ENCODE assay signal across 27 mouse cellular contexts in genomic region chr11:112876226-112876625, GRCm38 (mm10).
DNase-seq lines count a peak whose midpoint lies in the region; ATAC-seq lines count a peak whose summit lies in the region.
"Had no signal": no experiment of that assay in that cellular context is flagged by ENCODE, and none has a peak within 500 bp of the region (broad histone marks: within the 10 kb centered on the region; RNA-seq: fewer than 3 reads in every experiment).

No protein-coding gene starts in this region.

- H3K4me2 ChIP-seq in forebrain, embryonic 11.5 days (ENCODE audit: low read depth, low read length, severe bottlenecking): no peak overlapping the region
- H3K4me2 ChIP-seq in forebrain, embryonic 13.5 days: no peak overlapping the region
- no peak overlapping the region for H3K4me2 ChIP-seq in midbrain, embryonic 11.5 days
- no peak overlapping the region for H3K4me2 ChIP-seq in midbrain, embryonic 15.5 days
- H3K4me2 ChIP-seq: embryonic facial prominence, embryonic 12.5 days; intestine, embryonic 15.5 days had no signal

- peaks cover 11% of the 10 kb centered on the region for H3K4me1 ChIP-seq in forebrain, embryonic 11.5 days (replicated peaks; ENCODE audit: control insufficient read depth, insufficient read depth, low read length)
- peaks cover 31% of the 10 kb centered on the region for H3K4me1 ChIP-seq in forebrain, embryonic 13.5 days
- H3K4me1 ChIP-seq in midbrain, embryonic 11.5 days (ENCODE audit: control insufficient read depth, insufficient read depth, low read length): peaks cover 27% of the 10 kb centered on the region
- peaks cover 20% of the 10 kb centered on the region for H3K4me1 ChIP-seq in midbrain, embryonic 15.5 days
- H3K4me1 ChIP-seq: embryonic facial prominence, embryonic 12.5 days had no signal

- no peak overlapping the region for H3K27ac ChIP-seq in forebrain, embryonic 11.5 days (ENCODE audit: low read depth, low read length)
- H3K27ac ChIP-seq in forebrain, embryonic 13.5 days: no peak overlapping the region
- H3K27ac ChIP-seq in midbrain, embryonic 11.5 days (ENCODE audit: low read depth, low read length): no peak overlapping the region
- H3K27ac ChIP-seq in midbrain, embryonic 15.5 days: no peak overlapping the region
- H3K27ac ChIP-seq: embryonic facial prominence, embryonic 12.5 days; hindbrain, embryonic 10.5 days; intestine, embryonic 15.5 days; kidney, postnatal 0 days; liver, embryonic 14.5 days; macrophage had no signal

- peak; percentile 66 for ATAC-seq in forebrain, embryonic 11.5 days (replicated peaks; ENCODE audit: low FRiP score)
- no peak for ATAC-seq in forebrain, embryonic 13.5 days
- ATAC-seq in midbrain, embryonic 11.5 days (ENCODE audit: low FRiP score): peak; percentile 51; the same call in 1 of the 2 replicates
- no peak for ATAC-seq in midbrain, embryonic 15.5 days (replicated peaks)
- ATAC-seq: activated CD4-positive, CD25-positive, alpha-beta regulatory T cell, adult 4 months; hindbrain, embryonic 16.5 days; intestine, embryonic 15.5 days had no signal

- H3K36me3 ChIP-seq in forebrain, embryonic 11.5 days (ENCODE audit: control insufficient read depth, insufficient read depth, low read length): no peaks in the 10 kb centered on the region
- H3K36me3 ChIP-seq in forebrain, embryonic 13.5 days (ENCODE audit: poor library complexity, severe bottlenecking): no peaks in the 10 kb centered on the region
- H3K36me3 ChIP-seq in midbrain, embryonic 11.5 days (ENCODE audit: control insufficient read depth, insufficient read depth, low read length): no peaks in the 10 kb centered on the region
- H3K36me3 ChIP-seq in midbrain, embryonic 15.5 days (replicated peaks): no peaks in the 10 kb centered on the region
- H3K36me3 ChIP-seq: embryonic facial prominence, embryonic 12.5 days; hindbrain, embryonic 10.5 days; intestine, embryonic 15.5 days had no signal

- 44% methylated on average over 8 of the region's 8 CpGs for WGBS in forebrain, embryonic 11.5 days
- WGBS in forebrain, embryonic 13.5 days: 37% methylated on average over 8 of the region's 8 CpGs
- 33% methylated on average over 8 of the region's 8 CpGs for WGBS in midbrain, embryonic 11.5 days
- WGBS in midbrain, embryonic 15.5 days: 39% methylated on average over 8 of the region's 8 CpGs

- peak; percentile 46 for DNase-seq in forebrain, embryonic 11.5 days (ENCODE audit: low spot score)
- peak; percentile 84 for DNase-seq in midbrain, embryonic 11.5 days (ENCODE audit: low spot score, missing footprints)
- DNase-seq in ZHBTc4 (ENCODE audit: low read depth, low spot score): peak; percentile 38
- peak; percentile 80 for DNase-seq in retina, postnatal 1 day
- no peak for DNase-seq in ovary, postnatal 36 days (ENCODE audit: low spot score)
- DNase-seq: adrenal gland, adult 8-10 months; cerebellum, adult 11 months; cerebellum, adult 9-10 months; cerebellum, postnatal 36 days; gastrocnemius, postnatal 10 days; heart, postnatal 14 days; kidney, adult 2 months; kidney, postnatal 4 days; layer of hippocampus, postnatal 36 days; left cerebral cortex, postnatal 4 days; lung, adult 2 months; lung, postnatal 10 days had no signal

- H3K27me3 ChIP-seq in forebrain, embryonic 11.5 days (ENCODE audit: control insufficient read depth, insufficient read depth, low read length): no peaks in the 10 kb centered on the region
- H3K27me3 ChIP-seq in forebrain, embryonic 13.5 days: no peaks in the 10 kb centered on the region
- H3K27me3 ChIP-seq in midbrain, embryonic 11.5 days (ENCODE audit: control insufficient read depth, insufficient read depth, low read length): no peaks in the 10 kb centered on the region
- H3K27me3 ChIP-seq in midbrain, embryonic 15.5 days (replicated peaks): no peaks in the 10 kb centered on the region
- H3K27me3 ChIP-seq: embryonic facial prominence, embryonic 12.5 days; intestine, embryonic 15.5 days had no signal

- no peak overlapping the region for H3K9ac ChIP-seq in forebrain, embryonic 11.5 days (ENCODE audit: low read length)
- H3K9ac ChIP-seq in forebrain, embryonic 13.5 days: no peak overlapping the region
- no peak overlapping the region for H3K9ac ChIP-seq in midbrain, embryonic 11.5 days (ENCODE audit: low read length)
- no peak overlapping the region for H3K9ac ChIP-seq in midbrain, embryonic 15.5 days
- H3K9ac ChIP-seq: embryonic facial prominence, embryonic 12.5 days; intestine, embryonic 15.5 days; liver, embryonic 14.5 days had no signal

- H3K4me3 ChIP-seq in forebrain, embryonic 11.5 days (ENCODE audit: low read depth, low read length): no peak overlapping the region
- H3K4me3 ChIP-seq in forebrain, embryonic 13.5 days: no peak overlapping the region
- no peak overlapping the region for H3K4me3 ChIP-seq in midbrain, embryonic 11.5 days (ENCODE audit: low read depth, low read length)
- H3K4me3 ChIP-seq in midbrain, embryonic 15.5 days: no peak overlapping the region
- H3K4me3 ChIP-seq: embryonic facial prominence, embryonic 12.5 days; hindbrain, embryonic 10.5 days; intestine, embryonic 15.5 days had no signal

- no peaks in the 10 kb centered on the region for H3K9me3 ChIP-seq in forebrain, embryonic 11.5 days (ENCODE audit: control insufficient read depth, low read length)
- H3K9me3 ChIP-seq in forebrain, embryonic 13.5 days (replicated peaks): no peaks in the 10 kb centered on the region
- H3K9me3 ChIP-seq in midbrain, embryonic 11.5 days (ENCODE audit: control insufficient read depth, low read length): no peaks in the 10 kb centered on the region
- H3K9me3 ChIP-seq in midbrain, embryonic 15.5 days: no peaks in the 10 kb centered on the region
- H3K9me3 ChIP-seq: embryonic facial prominence, embryonic 12.5 days; intestine, embryonic 15.5 days had no signal

Comparison
In these comparisons a context has a peak if more than half of its experiments do, and no peak if none do; other contexts are left out.
1. ATAC-seq: peak in forebrain, embryonic 11.5 days (single experiment) and midbrain, embryonic 11.5 days (single experiment); none in forebrain, embryonic 13.5 days (single experiment) and midbrain, embryonic 15.5 days (single experiment).